Mouse (Mus musculus): ENCODE measurements at regions not wholly inside any gene's neighbourhood (a gene's known extent, or its start where the extent isn't known, plus 50 kb on each side); places are given as distances from the start of the nearest gene placed in this dataset.

DNA sequence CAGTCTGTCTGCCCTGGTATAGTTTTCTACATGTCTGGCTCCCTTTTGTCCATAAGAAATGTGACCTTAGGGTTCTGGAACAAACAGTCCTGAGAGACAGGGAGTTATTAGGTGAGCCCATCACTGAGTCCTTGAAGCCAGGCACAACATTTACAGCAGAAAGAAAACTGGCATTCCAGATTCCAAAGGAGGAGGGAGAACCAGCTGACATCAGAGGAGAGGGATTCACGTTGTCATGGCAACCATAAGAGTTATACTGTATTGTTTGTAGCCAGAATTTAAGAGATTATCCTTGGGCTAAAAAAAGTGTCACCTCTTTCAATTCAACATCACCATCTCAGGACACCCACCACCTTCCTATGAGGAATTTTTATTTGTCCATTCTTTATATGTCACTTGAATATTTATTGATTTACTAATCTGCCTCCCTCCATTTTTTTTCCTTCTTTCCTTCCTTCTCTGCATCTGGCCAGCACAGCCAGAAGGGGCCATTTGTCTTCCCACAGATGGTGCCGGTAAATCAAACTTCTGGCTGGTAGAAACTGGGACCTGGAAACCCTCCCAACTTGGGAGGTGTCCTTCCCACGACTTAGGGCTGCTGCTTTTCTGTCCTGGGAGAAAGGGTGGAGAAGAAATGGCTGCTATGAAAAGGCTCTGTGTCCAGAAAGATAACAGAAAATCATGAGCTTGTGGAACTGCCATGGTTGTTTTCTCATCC lies 129.3 kb upstream of the Frmpd3 start:
- Histone ChIP-seq H3K9ac (replicated peaks; ENCODE audit: low read length, poor library complexity, severe bottlenecking) (no peak overlapping the region), H3K36me3 (ENCODE audit: insufficient read depth, low read length) (no peaks in the 10 kb centered on the region), H3K4me1 (ENCODE audit: insufficient read depth, low read length) (no peaks in the 10 kb centered on the region), H3K4me3 (ENCODE audit: low read depth, low read length) (no peak overlapping the region), H3K4me2 (ENCODE audit: low read depth, low read length, poor library complexity, severe bottlenecking) (no peak overlapping the region), H3K9me3 (ENCODE audit: low read length) (no peaks in the 10 kb centered on the region), H3K27me3 (ENCODE audit: insufficient read depth, low read length) (no peaks in the 10 kb centered on the region; the same call in 1 of the 2 replicates), H3K27ac (ENCODE audit: low read depth, low read length) (no peak overlapping the region)
- DNase-seq (ENCODE audit: low spot score) (peak; percentile 51), ATAC-seq (ENCODE audit: low FRiP score) (peak; percentile 58; the same call in 1 of the 2 replicates)
- WGBS = 32% methylated on average over 3 of the region's 3 CpGs
- TF ChIP-seq CTCF (IDR thresholded peaks at IDR 0.05) = no peak

DNA sequence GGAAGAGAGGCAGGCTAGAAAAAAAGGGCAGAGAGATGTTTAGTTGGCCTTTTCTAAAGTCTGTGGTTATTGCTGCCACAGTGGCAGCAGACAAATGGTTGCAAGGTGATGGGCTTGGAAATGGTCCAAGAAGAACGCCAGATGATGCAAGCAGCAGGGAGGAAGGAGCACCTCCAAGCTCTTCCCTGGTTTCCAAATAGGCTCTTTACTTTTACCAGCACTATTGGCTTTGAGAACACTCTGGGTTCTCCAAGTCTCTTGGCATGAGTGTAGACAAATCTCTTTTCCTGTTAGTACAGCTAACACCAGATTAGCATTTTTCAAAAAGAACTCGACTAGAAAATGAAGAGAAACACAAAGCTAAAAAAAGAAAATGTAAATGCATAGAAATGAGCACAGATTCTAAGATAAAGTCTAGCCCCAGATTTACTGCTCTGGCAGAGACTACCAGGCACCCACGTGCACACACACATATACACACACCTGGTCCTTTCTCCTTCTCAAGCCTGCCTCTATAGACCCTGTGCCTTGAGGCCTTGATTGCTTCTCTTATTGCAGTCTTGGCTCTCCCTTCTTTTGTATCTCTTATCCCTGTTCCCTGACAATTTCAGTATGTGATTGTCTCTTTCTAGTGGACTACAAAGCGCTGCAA lies 127.7 kb upstream of the Frmpd3 start:
- H3K4me1 ChIP-seq (ENCODE audit: insufficient read depth, low read length) = no peaks in the 10 kb centered on the region
- no peak overlapping the region for H3K4me3 ChIP-seq (ENCODE audit: low read depth, low read length)
- ATAC-seq (ENCODE audit: low FRiP score) = no peak
- H3K4me2 ChIP-seq (ENCODE audit: low read depth, low read length, poor library complexity, severe bottlenecking) = no peak overlapping the region
- no peaks in the 10 kb centered on the region for H3K36me3 ChIP-seq (ENCODE audit: insufficient read depth, low read length)
- DNase-seq (ENCODE audit: low spot score) = peak; percentile 28
- no peaks in the 10 kb centered on the region for H3K9me3 ChIP-seq (ENCODE audit: low read length)
- no peak overlapping the region for H3K27ac ChIP-seq (ENCODE audit: low read depth, low read length)
- H3K27me3 ChIP-seq (ENCODE audit: insufficient read depth, low read length) = no peaks in the 10 kb centered on the region; the same call in 1 of the 2 replicates
- 46% methylated on average over 4 of the region's 4 CpGs for WGBS
- H3K9ac ChIP-seq (replicated peaks; ENCODE audit: low read length, poor library complexity, severe bottlenecking) = no peak overlapping the region
- TF ChIP-seq CTCF (IDR thresholded peaks at IDR 0.05) = no peak

DNA sequence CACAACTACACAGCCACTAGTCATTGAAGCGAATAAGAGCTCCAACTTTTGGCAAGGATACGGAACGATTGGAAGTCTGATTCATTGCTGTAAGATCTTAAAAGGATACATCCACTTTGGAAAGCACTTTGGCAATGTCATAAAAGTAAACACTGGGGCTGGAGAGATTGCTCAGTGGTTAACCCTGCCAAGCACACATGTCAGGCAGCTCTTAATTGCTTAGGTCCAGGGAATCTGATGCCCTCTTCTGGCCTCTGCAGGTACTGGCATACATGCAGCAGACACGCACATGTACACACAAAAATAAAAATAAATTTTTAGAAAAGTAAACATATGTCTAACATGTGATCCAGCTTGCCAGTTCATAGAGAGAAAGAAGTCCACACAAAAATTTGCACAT lies 86.3 kb upstream of the Frmpd3 start:
- H3K9ac ChIP-seq (replicated peaks; ENCODE audit: low read length, poor library complexity, severe bottlenecking) = no peak overlapping the region
- no peak overlapping the region for H3K4me2 ChIP-seq (ENCODE audit: low read depth, low read length, poor library complexity, severe bottlenecking)
- no peak overlapping the region for H3K27ac ChIP-seq (ENCODE audit: low read depth, low read length)
- no peak overlapping the region for H3K4me3 ChIP-seq (ENCODE audit: low read depth, low read length)
- WGBS = 84% methylated on average over 4 of the region's 4 CpGs
- H3K36me3 ChIP-seq (ENCODE audit: insufficient read depth, low read length) = no peaks in the 10 kb centered on the region
- H3K4me1 ChIP-seq (ENCODE audit: insufficient read depth, low read length) = no peaks in the 10 kb centered on the region
- 0 out of 2 replicates have a peak, but pooled peaks cover 6% of the 10 kb centered on the region for H3K27me3 ChIP-seq (ENCODE audit: insufficient read depth, low read length)
- no peak for ATAC-seq (ENCODE audit: low FRiP score)
- peak; percentile 32; the same call in 1 of the 2 replicates for TF ChIP-seq CTCF (IDR thresholded peaks at IDR 0.05)
- no peaks in the 10 kb centered on the region for H3K9me3 ChIP-seq (ENCODE audit: low read length)
- DNase-seq (ENCODE audit: low spot score) = no peak

DNA sequence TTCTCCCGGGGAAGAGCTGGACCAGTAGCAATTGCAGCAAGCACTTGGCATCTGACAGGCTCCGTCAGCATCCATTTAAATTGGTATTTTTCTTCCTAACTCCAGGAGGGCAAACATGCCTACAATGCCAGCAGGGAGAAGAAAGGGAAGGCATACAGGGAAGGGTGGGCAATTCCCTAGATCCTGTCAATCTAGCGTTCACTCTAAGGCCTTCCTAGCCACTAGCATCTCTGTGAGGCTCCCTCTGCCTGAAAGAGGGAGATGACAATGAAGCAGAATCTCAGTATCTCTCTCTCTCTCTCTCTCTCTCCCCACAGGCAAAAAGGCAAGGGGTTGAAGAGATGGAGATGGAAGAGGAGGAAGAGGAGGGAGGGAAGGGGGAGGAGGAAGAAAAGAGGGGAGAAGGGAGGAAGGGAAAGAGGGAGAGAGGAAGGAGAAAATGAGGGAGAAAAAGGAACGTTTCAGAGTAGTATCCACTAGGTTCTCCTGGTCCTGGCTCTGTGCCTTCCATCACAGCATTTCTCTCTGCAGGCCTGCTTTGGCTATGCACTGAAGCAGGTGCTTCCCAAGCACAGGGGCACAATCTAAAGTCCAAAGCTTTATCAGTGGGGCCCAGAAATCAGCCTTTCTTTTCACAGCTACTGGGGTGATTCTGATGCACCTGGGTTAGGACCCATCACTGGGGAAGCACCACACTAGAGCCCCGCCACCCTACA lies 72.2 kb upstream of the Frmpd3 start:
- H3K4me1 ChIP-seq (ENCODE audit: insufficient read depth, low read length) = no peaks in the 10 kb centered on the region
- 54% methylated on average over 5 of the region's 5 CpGs for WGBS
- H3K4me2 ChIP-seq (ENCODE audit: low read depth, low read length, poor library complexity, severe bottlenecking) = no peak overlapping the region
- ATAC-seq (ENCODE audit: low FRiP score) (0 out of 2 replicates have a peak, but pooled peaks have one; percentile 23), DNase-seq (ENCODE audit: low spot score) (peak; percentile 8)
- H3K4me3 ChIP-seq (ENCODE audit: low read depth, low read length) = no peak overlapping the region
- H3K36me3 ChIP-seq (ENCODE audit: insufficient read depth, low read length) = no peaks in the 10 kb centered on the region
- no peak overlapping the region for H3K27ac ChIP-seq (ENCODE audit: low read depth, low read length)
- H3K9ac ChIP-seq (replicated peaks; ENCODE audit: low read length, poor library complexity, severe bottlenecking) = no peak overlapping the region
- TF ChIP-seq CTCF (IDR thresholded peaks at IDR 0.05) = peak; percentile 27; the same call in 1 of the 2 replicates
- H3K9me3 ChIP-seq (ENCODE audit: low read length) = no peaks in the 10 kb centered on the region
- peaks cover 4% of the 10 kb centered on the region; the same call in 1 of the 2 replicates for H3K27me3 ChIP-seq (ENCODE audit: insufficient read depth, low read length)

DNA sequence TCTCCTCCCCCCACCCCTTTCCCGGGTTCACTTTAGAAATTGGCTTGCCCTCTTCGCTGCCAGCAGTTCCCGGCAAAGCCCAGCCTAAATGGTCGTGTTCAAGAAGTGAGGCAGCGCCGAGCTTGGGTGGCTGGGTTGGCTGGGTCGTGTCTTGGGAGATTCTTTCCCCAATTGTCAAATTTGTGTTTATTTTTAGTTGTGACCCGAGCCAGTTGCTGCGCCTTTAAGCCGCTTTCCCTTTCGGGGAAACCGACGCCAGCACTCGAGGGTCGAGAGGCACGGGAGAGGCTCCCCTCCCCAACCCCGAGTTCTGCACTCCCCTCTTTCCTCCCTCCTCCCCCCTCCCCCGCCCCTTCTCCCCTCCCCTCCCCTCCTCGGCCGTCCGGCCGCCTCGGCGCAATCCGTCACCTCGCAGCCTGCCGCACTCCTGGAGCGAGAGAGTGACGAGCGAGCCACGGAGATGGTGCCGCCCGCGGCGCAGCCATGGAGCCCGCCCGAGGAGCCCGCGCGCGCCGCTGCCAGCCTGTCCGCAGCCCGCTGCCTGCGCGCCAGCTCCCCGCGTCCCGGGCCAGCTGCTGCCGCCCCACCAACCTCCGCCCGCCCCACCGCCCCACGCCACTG lies 64.6 kb upstream of the Frmpd3 start:
- WGBS = 24% methylated on average over 20 of the region's 54 CpGs
- Histone ChIP-seq H3K4me1 (ENCODE audit: insufficient read depth, low read length) (no peaks in the 10 kb centered on the region), H3K36me3 (ENCODE audit: insufficient read depth, low read length) (no peaks in the 10 kb centered on the region), H3K9me3 (ENCODE audit: low read length) (no peaks in the 10 kb centered on the region), H3K27me3 (ENCODE audit: insufficient read depth, low read length) (peaks cover 10% of the 10 kb centered on the region), H3K4me3 (ENCODE audit: low read depth, low read length) (peak overlapping the region; percentile 58), H3K4me2 (ENCODE audit: low read depth, low read length, poor library complexity, severe bottlenecking) (peak overlapping the region; percentile 48), H3K27ac (ENCODE audit: low read depth, low read length) (peak overlapping the region; percentile 67), H3K9ac (replicated peaks; ENCODE audit: low read length, poor library complexity, severe bottlenecking) (peak overlapping the region; percentile 68)
- no peak for TF ChIP-seq CTCF (IDR thresholded peaks at IDR 0.05)
- peak; percentile 56 for ATAC-seq (ENCODE audit: low FRiP score)
- DNase-seq (ENCODE audit: low spot score) = no peak
